Mouse (Mus musculus) spleen, adult 2 months (tissue): ENCODE results near the gene Gm38431. TPM values are rescaled to one million over a fixed set of nuclear protein-coding genes. Genes with fewer than 3 reads are reported as not detected.
A peak's percentile ranks its signal among the peaks of the same experiment; 100 is the strongest.

ENCODE experiments used
- DNase-seq, 2 experiments: peaks; one replicate each; pipeline versions ENCODE4 v3.0.0 to v3.0.0-alpha.2; 2012 to 2021; ENCODE audit warnings: low spot score in 2 of 2, low read depth in 1 of 2
- H3K27ac ChIP-seq: fragments of 200-500 bp; 2 replicates; pipeline ENCODE4 v1.5.1; 2012; ENCODE audit warnings: low read length, inconsistent platforms; ENCODE audit not compliant: insufficient read depth
- H3K27me3 ChIP-seq: fragments of 200-500 bp; 2 replicates; pipeline ENCODE4 v1.6.1; 2012; ENCODE audit warnings: mild to moderate bottlenecking, moderate library complexity, low read length, inconsistent platforms; ENCODE audit not compliant: control insufficient read depth, insufficient read depth
- H3K36me3 ChIP-seq: fragments of 200-500 bp; 2 replicates; pipeline ENCODE4 v1.6.1; 2012; ENCODE audit warnings: mild to moderate bottlenecking, low read length, inconsistent platforms; ENCODE audit not compliant: control insufficient read depth, insufficient read depth
- H3K4me1 ChIP-seq: fragments of 200-500 bp; 2 replicates; pipeline ENCODE4 v1.6.1; 2011; ENCODE audit warnings: inconsistent platforms; ENCODE audit not compliant: control insufficient read depth, insufficient read depth, insufficient read length
- H3K4me3 ChIP-seq: fragments of 200-500 bp; 2 replicates; pipeline ENCODE4 v1.5.1; 2011; ENCODE audit warnings: mild to moderate bottlenecking, inconsistent platforms; ENCODE audit not compliant: insufficient read depth, insufficient read length; ENCODE audit errors: extremely low read depth
- CTCF ChIP-seq: fragments of 200-500 bp; IDR thresholded peaks from 2 replicates; pipeline ENCODE4 v1.5.1; 2011; ENCODE audit warnings: mild to moderate bottlenecking, inconsistent platforms; ENCODE audit not compliant: insufficient read depth, insufficient read length, insufficient replicate concordance; ENCODE audit errors: extremely low read depth
- POLR2A ChIP-seq: fragments of 200-500 bp; IDR thresholded peaks from 2 replicates; pipeline ENCODE4 v1.6.1; 2011; ENCODE audit warnings: low read depth, low read length, inconsistent platforms
- WGBS: fragments of 180-500 bp; shearing (Covaris S2); methylation state at CpG from one replicate; pipeline ENCODE4 v1.1.7; 2018; 5-methylcytosine and 5-hydroxymethylcytosine counted together
- polyA plus RNA-seq: library from polyadenylated mRNA; depleted of rRNA; stranded (reverse); fragments of >200 nt; gene quantifications from 2 replicates; pipeline ENCODE4 v1.2.3, GENCODE M21; 2012

The Gm38431 gene
- polyA plus RNA-seq, 1 experiment: 5.2 TPM

DNA sequence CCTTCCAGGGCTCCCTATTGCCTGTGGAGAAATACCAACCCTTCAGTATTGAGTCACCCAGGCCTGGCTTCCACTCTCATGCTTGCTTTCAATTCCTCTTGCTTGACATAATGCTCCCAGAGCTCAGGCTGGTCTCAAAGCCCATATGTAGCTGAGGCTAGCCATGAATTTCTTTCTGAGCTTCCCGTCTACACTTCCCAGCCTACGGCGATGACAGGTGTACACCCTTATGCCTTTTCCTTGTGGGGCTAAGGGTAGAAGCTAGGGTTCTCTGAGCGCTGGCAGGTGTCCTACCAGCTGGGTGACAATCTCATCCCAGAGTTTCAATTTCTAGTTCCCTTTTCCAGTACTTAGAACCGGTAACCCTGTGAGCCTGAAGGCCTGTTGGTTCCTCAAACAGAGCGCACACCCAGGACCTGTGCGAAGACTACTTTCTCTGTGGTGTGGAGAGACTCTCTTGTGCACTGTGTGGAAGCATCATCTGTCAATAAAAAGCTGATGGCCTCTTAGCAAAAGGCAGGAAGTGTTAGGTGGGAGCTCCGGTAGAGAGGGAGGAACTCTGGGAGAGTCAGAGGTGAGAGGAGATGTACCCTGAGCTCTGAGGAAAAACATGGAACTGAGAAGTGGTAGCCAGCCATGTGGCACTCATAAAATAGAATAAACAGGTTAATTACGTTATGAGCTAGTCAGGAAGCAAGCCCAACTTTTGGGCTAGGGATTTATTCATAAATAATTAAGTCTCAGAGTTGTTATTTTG, 33.9 kb upstream of the Gm38431 start:
- H3K36me3 ChIP-seq: peaks cover 31% of the 10 kb centered on the region
- peak overlapping the region; percentile 38 for H3K27ac ChIP-seq
- H3K4me3 ChIP-seq: no peak overlapping the region
- 52% methylated on average over 9 of the region's 9 CpGs for WGBS
- no peaks in the 10 kb centered on the region for H3K4me1 ChIP-seq
- no peak for TF ChIP-seq CTCF
- no peak for TF ChIP-seq POLR2A
- no peak for DNase-seq
- H3K27me3 ChIP-seq: no peaks in the 10 kb centered on the region

DNA sequence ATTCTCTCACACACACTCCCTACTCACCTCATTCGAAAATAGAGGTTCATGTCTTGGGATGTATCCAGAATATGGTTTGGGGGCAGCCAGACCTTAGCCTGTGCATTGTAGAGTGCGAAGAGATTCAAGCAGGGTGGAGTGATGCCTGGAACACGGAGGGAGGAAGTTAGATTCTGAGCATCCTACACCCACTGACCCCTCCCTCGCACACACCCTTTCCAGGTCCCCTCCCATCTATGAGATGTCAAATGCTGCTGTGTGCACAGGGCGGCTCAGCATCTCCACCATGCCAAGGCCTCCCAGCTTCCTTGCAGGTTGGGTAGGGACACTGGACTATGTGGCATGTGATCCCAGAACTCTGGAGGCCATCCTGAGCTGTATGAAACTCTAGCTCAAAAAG, 33.0 kb upstream of the Gm38431 start:
- no peak for TF ChIP-seq CTCF
- TF ChIP-seq POLR2A: no peak
- Histone ChIP-seq H3K27ac (no peak overlapping the region), H3K36me3 (peaks cover 34% of the 10 kb centered on the region), H3K4me1 (no peaks in the 10 kb centered on the region), H3K27me3 (no peaks in the 10 kb centered on the region), H3K4me3 (no peak overlapping the region)
- DNase-seq: no peak
- 79% methylated on average over 5 of the region's 5 CpGs for WGBS

DNA sequence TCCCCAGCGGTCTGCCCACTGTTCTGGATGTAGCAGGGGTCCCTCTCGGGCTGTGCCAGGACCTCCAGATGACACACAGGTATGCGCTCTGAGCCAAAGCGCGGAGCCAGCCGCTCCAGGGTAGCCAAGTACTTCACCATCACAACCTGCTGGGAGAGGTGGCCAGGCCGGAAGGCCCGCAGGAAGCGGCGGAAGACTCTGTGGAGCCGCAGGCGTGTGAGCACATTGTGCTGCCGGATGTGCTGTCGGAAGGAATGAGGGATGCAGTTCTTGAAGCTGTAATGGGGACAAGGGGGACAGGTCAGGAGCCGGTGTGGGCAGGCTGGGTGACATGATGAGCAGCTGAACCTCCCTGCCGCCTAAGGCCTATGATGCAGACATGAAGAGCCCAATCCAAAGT, 29.7 kb upstream of the Gm38431 start:
- Histone ChIP-seq H3K4me1 (no peaks in the 10 kb centered on the region), H3K4me3 (no peak overlapping the region), H3K27me3 (no peaks in the 10 kb centered on the region), H3K36me3 (peaks cover 33% of the 10 kb centered on the region), H3K27ac (no peak overlapping the region)
- no peak for TF ChIP-seq CTCF
- TF ChIP-seq POLR2A: no peak
- 94% methylated on average over 16 of the region's 16 CpGs for WGBS
- no peak for DNase-seq

DNA sequence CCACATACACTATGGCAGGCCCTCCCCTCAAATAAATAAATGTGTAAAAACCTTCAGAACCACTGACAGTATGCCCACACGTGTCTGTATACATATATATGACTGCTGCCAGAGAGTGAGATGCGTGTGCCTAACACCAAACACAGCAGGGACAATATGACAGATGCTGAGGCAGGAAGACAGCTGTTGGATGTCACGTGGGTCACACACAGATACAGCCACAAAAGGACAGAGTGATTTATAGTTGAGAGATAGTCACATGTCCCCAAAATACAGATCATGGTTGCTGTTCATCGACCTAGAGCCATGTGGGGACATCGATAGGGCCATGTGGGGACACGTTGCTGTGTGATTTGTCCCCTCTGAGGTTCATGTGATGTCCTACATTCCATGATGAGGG, 25.3 kb upstream of the Gm38431 start:
- TF ChIP-seq POLR2A: no peak
- no peak for TF ChIP-seq CTCF
- no peak overlapping the region for H3K4me3 ChIP-seq
- H3K27ac ChIP-seq: no peak overlapping the region
- 79% methylated on average over 6 of the region's 6 CpGs for WGBS
- H3K36me3 ChIP-seq: peaks cover 21% of the 10 kb centered on the region
- DNase-seq: no peak
- no peaks in the 10 kb centered on the region for H3K4me1 ChIP-seq
- H3K27me3 ChIP-seq: no peaks in the 10 kb centered on the region

DNA sequence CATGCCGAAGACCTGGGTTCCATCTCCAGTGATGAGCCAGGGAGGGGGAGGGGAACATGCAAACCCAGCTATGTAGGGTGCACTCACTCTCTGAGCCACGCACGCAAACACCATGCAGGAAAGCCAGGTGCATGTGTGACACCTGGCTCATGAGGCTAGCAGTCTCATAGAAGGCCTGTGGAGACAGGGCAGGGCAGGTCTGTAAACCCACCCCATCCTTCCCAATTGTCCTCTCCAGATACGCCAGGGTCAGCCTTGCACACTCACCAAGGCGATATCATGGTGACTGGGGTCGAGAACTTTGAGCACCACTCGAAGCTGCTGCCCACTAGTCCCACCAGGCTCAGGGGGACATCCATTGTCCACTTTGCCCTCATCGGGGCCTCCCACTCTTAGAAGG, 23.3 kb upstream of the Gm38431 start:
- H3K36me3 ChIP-seq: peaks cover 11% of the 10 kb centered on the region

DNA sequence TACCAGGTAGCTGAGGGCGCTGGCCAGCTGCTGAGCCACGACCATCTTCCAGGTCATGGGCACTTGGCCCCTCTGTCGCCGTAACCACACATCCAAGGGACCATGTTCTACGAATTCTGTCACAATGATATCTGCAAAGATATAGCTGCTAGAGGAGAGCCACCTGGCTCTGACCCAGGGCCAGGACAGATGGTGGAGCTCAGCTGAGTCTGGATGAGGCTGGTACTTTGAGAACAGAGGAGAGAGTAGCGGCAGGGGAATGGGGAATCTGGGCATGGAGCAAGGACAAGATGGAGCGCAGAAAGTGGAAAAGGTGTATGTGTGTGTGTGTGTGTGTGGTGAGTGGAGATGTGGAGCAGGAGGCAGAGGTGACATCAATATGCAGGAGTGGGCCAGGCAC, 22.4 kb upstream of the Gm38431 start:
- no peak overlapping the region for H3K4me3 ChIP-seq
- H3K27ac ChIP-seq: no peak overlapping the region
- H3K4me1 ChIP-seq: no peaks in the 10 kb centered on the region
- 93% methylated on average over 7 of the region's 7 CpGs for WGBS
- DNase-seq: no peak
- TF ChIP-seq POLR2A: no peak
- peaks cover 13% of the 10 kb centered on the region for H3K36me3 ChIP-seq
- no peaks in the 10 kb centered on the region for H3K27me3 ChIP-seq

More for the DNA sequence above, 23.3 kb upstream of the Gm38431 start:
- no peaks in the 10 kb centered on the region for H3K4me1 ChIP-seq
- H3K27me3 ChIP-seq: no peaks in the 10 kb centered on the region
- no peak overlapping the region for H3K4me3 ChIP-seq
- H3K27ac ChIP-seq: no peak overlapping the region
- 92% methylated on average over 8 of the region's 8 CpGs for WGBS
- no peak for TF ChIP-seq CTCF
- no peak for TF ChIP-seq POLR2A
- DNase-seq: no peak

DNA sequence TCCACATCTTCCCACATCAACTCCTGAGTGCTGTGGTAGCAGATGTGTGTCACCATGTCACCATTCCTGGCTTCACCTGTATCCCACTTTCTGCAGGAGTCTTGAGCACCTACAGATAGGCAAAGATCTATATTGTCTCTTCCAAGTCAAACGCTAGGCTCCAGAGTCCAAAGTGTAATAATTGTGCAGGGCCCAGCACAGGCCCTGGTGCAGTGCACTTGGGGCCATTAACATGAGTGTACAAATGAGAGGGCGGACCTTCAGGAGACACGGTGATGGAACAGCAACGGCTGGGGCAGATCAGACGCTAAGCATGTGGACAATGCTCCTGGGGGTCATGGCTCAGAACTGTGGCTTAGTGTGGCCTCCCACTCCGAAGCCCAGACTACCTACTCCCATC, 22.0 kb upstream of the Gm38431 start:
- no peak overlapping the region for H3K27ac ChIP-seq
- no peak overlapping the region for H3K4me3 ChIP-seq
- no peaks in the 10 kb centered on the region for H3K27me3 ChIP-seq
- peaks cover 16% of the 10 kb centered on the region for H3K36me3 ChIP-seq
- TF ChIP-seq CTCF (no peak), POLR2A (no peak)
- 94% methylated on average over 6 of the region's 6 CpGs for WGBS
- no peaks in the 10 kb centered on the region for H3K4me1 ChIP-seq
- DNase-seq: no peak
